Mouse (Mus musculus) spleen, postnatal 4 days (tissue): ENCODE measurements around the gene Ift74.

Source experiments
- DNase-seq, 2 experiments: peaks; one replicate each; pipeline ENCODE4 v3.0.0; 2022; ENCODE audit warnings: low spot score in 2 of 2

Gene Ift74

DNA sequence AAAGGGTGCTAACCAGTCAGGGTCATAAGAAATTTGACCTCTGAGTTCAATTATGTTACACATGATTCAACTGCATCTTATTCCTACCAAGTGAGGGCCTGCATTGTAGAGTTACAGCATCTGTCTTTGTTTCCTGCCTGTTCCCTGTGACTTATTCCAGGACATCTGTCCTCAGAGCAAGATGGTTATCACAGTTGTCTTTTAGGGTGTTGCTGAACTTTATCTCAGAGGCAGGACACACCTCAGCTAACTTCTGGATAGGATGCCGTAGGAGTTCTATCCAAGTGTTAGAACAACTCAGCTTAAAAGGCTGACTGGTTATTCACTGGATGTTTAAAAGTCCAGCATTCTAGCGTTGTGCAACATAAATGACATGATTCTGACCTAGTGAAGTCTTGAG lies 77.9 kb downstream of the Ift74 start:
- no peak for DNase-seq

- DNase-seq, result no peak
Measured at GRCm38 (mm10) chr4:94696368-94696767, 82.1 kb downstream of the Ift74 start.

DNA sequence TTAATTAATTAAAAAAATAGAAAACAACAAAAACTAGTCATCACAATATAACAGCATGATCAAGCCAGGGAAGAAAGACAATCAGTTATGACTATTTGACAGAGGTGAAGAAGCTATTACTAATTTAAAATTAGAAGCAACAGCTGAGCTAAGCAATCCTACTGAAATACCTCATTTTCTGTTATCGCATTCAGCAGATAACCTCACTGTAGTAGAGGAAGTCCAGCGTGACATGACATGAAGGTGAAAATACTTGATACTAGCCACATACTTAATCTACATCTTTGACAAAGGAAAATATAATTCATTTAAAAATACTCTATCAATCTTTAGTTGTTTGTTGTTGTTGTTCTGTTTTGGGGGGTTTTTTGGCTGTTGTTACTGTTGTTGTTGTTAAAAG lies 96.7 kb downstream of the Ift74 start:
- DNase-seq, result no peak

GRCm38 (mm10) chr4:94711426-94711825 lies 97.1 kb downstream of the Ift74 start:
- DNase-seq, result no peak

DNA sequence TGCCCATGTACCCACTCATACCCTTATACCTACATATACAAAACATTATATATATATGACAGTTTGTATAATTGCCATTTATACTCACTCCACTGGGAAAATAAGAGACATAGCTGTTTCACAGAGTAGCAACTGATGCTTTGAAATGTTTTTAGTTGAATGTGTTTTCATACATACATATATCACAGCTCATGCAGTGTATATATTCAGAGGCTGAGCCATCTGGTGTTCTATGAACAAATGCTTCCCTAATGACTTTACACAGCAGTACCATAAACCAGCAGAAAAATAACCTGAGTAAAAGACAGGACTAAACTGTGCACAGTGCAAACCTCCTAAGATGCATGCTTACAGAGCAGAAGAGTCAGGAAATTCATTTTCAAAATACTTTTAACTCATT lies 99.5 kb downstream of the Ift74 start:
- DNase-seq, result no peak

- no peak for DNase-seq
Measured at GRCm38 (mm10) chr4:94715166-94715565, 100.9 kb downstream of the Ift74 start.

GRCm38 (mm10) chr4:94725799-94726198 lies 111.5 kb downstream of the Ift74 start:
- no peak for DNase-seq

GRCm38 (mm10) chr4:94732721-94733120 lies 118.4 kb downstream of the Ift74 start:
- no peak for DNase-seq

GRCm38 (mm10) chr4:94737326-94738295 lies 123.3 kb downstream of the Ift74 start:
- no peak for DNase-seq

GRCm38 (mm10) chr4:94738838-94739731 lies 124.8 kb downstream of the Ift74 start, which contains the start of gene Tek:
Gene Tek (plus strand): TSS chr4:94739289.
- no peak for DNase-seq

DNA sequence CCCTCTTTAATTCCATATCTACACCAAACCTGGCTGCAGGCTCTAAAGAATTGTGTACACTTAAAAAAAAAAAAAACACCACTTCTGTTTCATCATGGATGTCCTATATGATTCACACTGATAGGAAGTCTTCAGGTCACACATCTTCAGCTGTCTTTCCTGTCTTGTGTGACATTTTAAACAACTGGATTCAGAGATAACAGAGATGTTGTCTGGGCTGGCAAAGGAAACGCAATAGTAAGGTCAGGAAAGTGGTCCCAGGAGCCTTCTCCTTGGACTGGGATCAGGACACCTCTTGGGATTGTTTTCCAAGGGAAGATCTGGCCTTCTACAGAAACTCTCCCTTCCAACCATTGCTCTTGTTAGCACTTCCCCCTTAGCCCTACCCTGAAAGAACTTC lies 127.5 kb downstream of the Ift74 start:
- no peak for DNase-seq
